ENCODE assay signal across 41 mouse cellular contexts in genomic region chr19:46123876-46124275, GRCm38 (mm10). TPM values are rescaled to one million over a fixed set of nuclear protein-coding genes. Genes with fewer than 3 reads are reported as not detected.
"Had no signal": no experiment of that assay in that cellular context is flagged by ENCODE, and none has a peak within 500 bp of the region (broad histone marks: within the 10 kb centered on the region; RNA-seq: fewer than 3 reads in every experiment).

No protein-coding gene starts in this region.

- H3K27ac ChIP-seq: left cerebral cortex, adult 2 months; limb, embryonic 10.5 days; limb, embryonic 12.5 days; limb, embryonic 13.5 days; limb, embryonic 15.5 days; liver, embryonic 12.5 days; liver, embryonic 13.5 days; liver, embryonic 14.5 days; liver, embryonic 15.5 days; lung, embryonic 15.5 days; macrophage; midbrain, embryonic 10.5 days; midbrain, embryonic 12.5 days; midbrain, embryonic 13.5 days; midbrain, embryonic 15.5 days; neural tube, embryonic 12.5 days had no signal

- H3K36me3 ChIP-seq: limb, embryonic 10.5 days; limb, embryonic 12.5 days; limb, embryonic 13.5 days; limb, embryonic 15.5 days; liver, embryonic 12.5 days; liver, embryonic 13.5 days; liver, embryonic 15.5 days; lung, embryonic 15.5 days; midbrain, embryonic 10.5 days; midbrain, embryonic 12.5 days; midbrain, embryonic 13.5 days; midbrain, embryonic 15.5 days; neural tube, embryonic 12.5 days had no signal

- H3K9ac ChIP-seq: limb, embryonic 12.5 days; limb, embryonic 13.5 days; limb, embryonic 15.5 days; liver, embryonic 12.5 days; liver, embryonic 13.5 days; liver, embryonic 14.5 days; liver, embryonic 15.5 days; liver, postnatal 0 days; lung, embryonic 14.5 days; lung, embryonic 15.5 days; midbrain, embryonic 12.5 days; midbrain, embryonic 13.5 days; midbrain, embryonic 15.5 days; neural tube, embryonic 12.5 days had no signal

- H3K4me2 ChIP-seq: limb, embryonic 12.5 days; limb, embryonic 13.5 days; limb, embryonic 15.5 days; liver, embryonic 12.5 days; liver, embryonic 13.5 days; liver, embryonic 15.5 days; lung, embryonic 14.5 days; lung, embryonic 15.5 days; midbrain, embryonic 12.5 days; midbrain, embryonic 13.5 days; midbrain, embryonic 15.5 days; neural tube, embryonic 12.5 days had no signal

- H3K27me3 ChIP-seq: midbrain, embryonic 15.5 days had no signal

- ATAC-seq: liver, embryonic 12.5 days; liver, postnatal 0 days; lung, postnatal 0 days; midbrain, embryonic 13.5 days; midbrain, embryonic 15.5 days; midbrain, embryonic 16.5 days had no signal

- H3K4me3 ChIP-seq: left cerebral cortex, adult 2 months; limb, embryonic 10.5 days; limb, embryonic 12.5 days; limb, embryonic 13.5 days; limb, embryonic 15.5 days; liver, embryonic 12.5 days; liver, embryonic 13.5 days; liver, embryonic 15.5 days; lung, embryonic 15.5 days; megakaryocyte, embryonic 14.5 days; midbrain, embryonic 10.5 days; midbrain, embryonic 12.5 days; midbrain, embryonic 13.5 days; midbrain, embryonic 15.5 days; myocyte; neural tube, embryonic 12.5 days had no signal

- DNase-seq: left cerebral cortex, postnatal 4 days; liver; liver, embryonic 13.5 days; liver, postnatal 0 days; lung, adult 18-20 months; lung, adult 2 months; lung, embryonic 14.5 days; lung, postnatal 10 days; lung, postnatal 14 days; lung, postnatal 36 days; lung, postnatal 4 days had no signal

- H3K4me1 ChIP-seq: limb, embryonic 10.5 days; limb, embryonic 12.5 days; limb, embryonic 13.5 days; limb, embryonic 15.5 days; lung, embryonic 15.5 days; megakaryocyte, embryonic 14.5 days; midbrain, embryonic 10.5 days; midbrain, embryonic 12.5 days; midbrain, embryonic 13.5 days; midbrain, embryonic 15.5 days; neural tube, embryonic 12.5 days had no signal

- H3K9me3 ChIP-seq: limb, embryonic 10.5 days; limb, embryonic 12.5 days; limb, embryonic 13.5 days; limb, embryonic 15.5 days; liver, embryonic 12.5 days; liver, embryonic 13.5 days; liver, embryonic 15.5 days; lung, embryonic 15.5 days; megakaryocyte, embryonic 14.5 days; midbrain, embryonic 10.5 days; midbrain, embryonic 12.5 days; midbrain, embryonic 13.5 days; midbrain, embryonic 15.5 days; neural tube, embryonic 12.5 days had no signal

RNA-seq across cellular contexts. Expression of gene Elovl3, which starts 7.8 kb away (rescaled TPM):
- total RNA-seq: left cerebral cortex, adult 18-20 months; left cerebral cortex, adult 2 months; left cerebral cortex, adult 8-10 months; left cerebral cortex, postnatal 10 days; left cerebral cortex, postnatal 14 days; left cerebral cortex, postnatal 25 days; left cerebral cortex, postnatal 36 days; left cerebral cortex, postnatal 4 days; megakaryocyte progenitor cell, adult 5-6 weeks; megakaryocyte, adult 5-6 weeks; megakaryocyte-erythroid progenitor cell, adult 5-6 weeks; monocyte, adult 5-6 weeks had no signal
- polyA plus RNA-seq: liver, embryonic 12.5 days; liver, embryonic 13.5 days; lung, embryonic 14.5 days; lung, embryonic 15.5 days; lung, postnatal 0 days; macrophage; midbrain, embryonic 10.5 days; neural tube, embryonic 12.5 days had no signal

RNA-seq across cellular contexts. Expression of gene Pitx3, which starts 24.2 kb away (rescaled TPM):
- total RNA-seq: left cerebral cortex, adult 18-20 months; left cerebral cortex, adult 2 months; left cerebral cortex, adult 8-10 months; left cerebral cortex, postnatal 10 days; left cerebral cortex, postnatal 14 days; left cerebral cortex, postnatal 25 days; left cerebral cortex, postnatal 36 days; left cerebral cortex, postnatal 4 days; megakaryocyte progenitor cell, adult 5-6 weeks; megakaryocyte, adult 5-6 weeks; megakaryocyte-erythroid progenitor cell, adult 5-6 weeks; monocyte, adult 5-6 weeks had no signal
- polyA plus RNA-seq: liver, embryonic 14.5 days; liver, postnatal 0 days; lung, embryonic 16.5 days; lung, postnatal 0 days; macrophage had no signal
